Mouse (Mus musculus) frontal cortex, postnatal 14 days (tissue): ENCODE data around the gene Sf1.

ENCODE experiments used
- DNase-seq, 2 experiments: peaks; one replicate each; pipeline ENCODE4 v3.0.0; 2022; ENCODE audit warnings: low spot score in 2 of 2

Gene Sf1

GRCm38 (mm10) chr19:6419805-6420310, 56.4 kb downstream of the Sf1 start:
- DNase-seq, result no peak

GRCm38 (mm10) chr19:6420481-6421210, 57.2 kb downstream of the Sf1 start:
- no peak for DNase-seq

GRCm38 (mm10) chr19:6421211-6421590, 57.7 kb downstream of the Sf1 start:
- no peak for DNase-seq

GRCm38 (mm10) chr19:6422014-6422413, 58.5 kb downstream of the Sf1 start:
- no peak for DNase-seq

GRCm38 (mm10) chr19:6423241-6423640, 59.8 kb downstream of the Sf1 start:
- DNase-seq, result no peak

- no peak for DNase-seq
These were observed 60.8 kb downstream of the Sf1 start for GRCm38 (mm10) chr19:6424137-6424881.

GRCm38 (mm10) chr19:6425595-6425994, 62.1 kb downstream of the Sf1 start:
- DNase-seq, result no peak

- no peak for DNase-seq
These were observed 63.4 kb downstream of the Sf1 start for GRCm38 (mm10) chr19:6426703-6427500.
